Mouse (Mus musculus) cerebral cortex, adult 2 months (tissue): Measurements from ENCODE around the gene Lmo4.

Source experiments
- WGBS: fragments of 180-500 bp; shearing (Covaris S2); methylation state at CpG from one replicate; pipeline ENCODE4 v1.1.7; 2018; 5-methylcytosine and 5-hydroxymethylcytosine counted together

The Lmo4 gene

GRCm38 (mm10) chr3:144204413-144205311, at the start of gene Lmo4:
Gene Lmo4 (minus strand): TSS chr3:144205220.
- 1% methylated on average over 56 of the region's 76 CpGs for WGBS

GRCm38 (mm10) chr3:144254281-144254680, 49.3 kb upstream of the Lmo4 start:
- WGBS: 88% methylated on average over 5 of the region's 5 CpGs

GRCm38 (mm10) chr3:144253018-144253417, 48.0 kb upstream of the Lmo4 start:
- WGBS: 79% methylated on average over 6 of the region's 6 CpGs

- WGBS: 88% methylated on average over 4 of the region's 4 CpGs
Measured at GRCm38 (mm10) chr3:144252109-144252508, 47.1 kb upstream of the Lmo4 start.

GRCm38 (mm10) chr3:144242025-144242673, 37.1 kb upstream of the Lmo4 start:
- 23% methylated on average over 15 of the region's 15 CpGs for WGBS

- WGBS: 87% methylated on average over 3 of the region's 3 CpGs
Measured at GRCm38 (mm10) chr3:144241161-144241560, 36.1 kb upstream of the Lmo4 start.

GRCm38 (mm10) chr3:144238482-144238881, 33.5 kb upstream of the Lmo4 start:
- 97% methylated on average over 11 of the region's 11 CpGs for WGBS

- WGBS: 79% methylated on average over 11 of the region's 11 CpGs
Measured at GRCm38 (mm10) chr3:144232347-144233008, 27.5 kb upstream of the Lmo4 start.

GRCm38 (mm10) chr3:144231931-144232330, 26.9 kb upstream of the Lmo4 start:
- WGBS: 83% methylated on average over 6 of the region's 6 CpGs

GRCm38 (mm10) chr3:144231419-144231818, 26.4 kb upstream of the Lmo4 start:
- 91% methylated on average over 7 of the region's 7 CpGs for WGBS

- 88% methylated on average over 9 of the region's 9 CpGs for WGBS
Measured at GRCm38 (mm10) chr3:144230016-144230415, 25.0 kb upstream of the Lmo4 start.

GRCm38 (mm10) chr3:144229312-144229711, 24.3 kb upstream of the Lmo4 start:
- 74% methylated on average over 7 of the region's 7 CpGs for WGBS

- 63% methylated on average over 9 of the region's 9 CpGs for WGBS
Measured at GRCm38 (mm10) chr3:144225456-144226240, 20.6 kb upstream of the Lmo4 start.

GRCm38 (mm10) chr3:144224594-144224993, 19.6 kb upstream of the Lmo4 start:
- WGBS: 83% methylated on average over 7 of the region's 7 CpGs

GRCm38 (mm10) chr3:144223377-144224105, 18.5 kb upstream of the Lmo4 start:
- 52% methylated on average over 20 of the region's 20 CpGs for WGBS

GRCm38 (mm10) chr3:144222381-144222780, 17.4 kb upstream of the Lmo4 start:
- 90% methylated on average over 9 of the region's 9 CpGs for WGBS

- 60% methylated on average over 5 of the region's 5 CpGs for WGBS
Measured at GRCm38 (mm10) chr3:144207498-144207897, 2.5 kb upstream of the Lmo4 start.

GRCm38 (mm10) chr3:144206942-144207341, 1.9 kb upstream of the Lmo4 start:
- 91% methylated on average over 1 of the region's 1 CpGs for WGBS

- 26% methylated on average over 3 of the region's 3 CpGs for WGBS
Measured at GRCm38 (mm10) chr3:144206261-144206660, 1.2 kb upstream of the Lmo4 start.

GRCm38 (mm10) chr3:144205351-144206153, 532 bp upstream of the Lmo4 start:
- under 1% methylated on average over 65 of the region's 69 CpGs for WGBS
